Mouse (Mus musculus): ENCODE results near the gene Pax5. TPM values are rescaled to one million over a fixed set of nuclear protein-coding genes. Genes with fewer than 3 reads are reported as not detected.
A peak's percentile ranks its signal among the peaks of the same experiment; 100 is the strongest.
"Not testable (repeated sequence)": the region's sequence is repeated elsewhere in the genome, so short reads cannot be mapped to it uniquely, and the experiment has no call there.

Gene Pax5
- total RNA-seq (2021) (1 to 10 TPM in 1 of 2 experiments, under 1 TPM in 1; 0.68 to 1.5 TPM), polyA plus RNA-seq (2012; rRNA removed) (0.67 and 1.1 TPM in 2 replicates)
- long read RNA-seq, result 0 reads

DNA sequence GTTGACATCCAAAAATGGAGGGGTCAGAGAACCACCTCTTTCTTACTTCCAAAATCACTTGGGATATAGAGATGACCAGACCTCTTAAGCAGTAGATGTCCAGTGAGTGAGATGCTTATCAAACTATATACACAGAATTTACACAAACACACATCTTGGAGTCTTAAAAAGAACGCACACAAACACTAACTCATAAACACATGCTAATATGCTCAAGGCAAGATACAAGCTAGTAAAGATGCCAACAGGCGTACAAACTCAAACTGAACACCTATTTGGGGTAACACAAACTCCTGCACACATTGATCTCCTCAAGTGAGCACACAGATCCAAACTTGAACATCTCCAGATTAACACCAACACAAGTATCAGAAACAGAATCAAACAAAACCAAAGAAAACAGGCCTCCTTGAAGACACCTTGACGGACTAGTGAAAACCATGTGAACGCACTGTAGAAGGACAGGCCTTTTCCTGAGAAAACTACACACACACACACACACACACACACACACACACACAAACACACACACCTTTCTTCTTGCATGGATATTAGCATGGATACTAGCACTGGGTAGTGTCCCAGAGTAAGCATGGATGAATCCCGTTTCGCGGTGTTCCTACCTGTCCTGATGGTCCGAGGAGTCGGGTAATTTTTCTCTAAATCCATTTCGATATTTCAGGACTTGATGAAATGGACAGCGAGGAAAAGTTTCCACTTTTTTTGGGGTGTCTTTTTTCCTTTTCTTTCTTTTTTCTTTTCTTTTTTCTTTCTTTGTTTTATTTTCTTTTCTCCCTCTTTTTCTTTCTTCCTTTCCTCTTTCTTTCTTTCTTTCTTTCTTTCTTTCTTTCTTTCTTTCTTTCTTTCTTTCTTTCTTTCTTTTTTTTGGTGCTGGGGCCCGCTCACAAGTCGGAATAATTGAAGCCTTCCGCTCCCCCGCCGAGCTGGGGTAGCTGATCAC, at the start of gene Pax5:
TSS of gene Pax5 (minus strand) at position 748 of the 961 bp plus-strand sequence.
- no peaks in the 10 kb centered on the region for H3K4me1 ChIP-seq (ENCODE audit: control insufficient read depth, insufficient read depth, low read length)
- DNase-seq, result no peak
- no peak within 1 kb of the TSS for H3K9ac ChIP-seq (ENCODE audit: low read depth, low read length)
- no peaks in the 10 kb centered on the region for H3K79me2 ChIP-seq (replicated peaks; ENCODE audit: control insufficient read depth, insufficient read depth, low read length)
- WGBS, result 38% methylated on average over 16 of the region's 16 CpGs
- no peak within 1 kb of the TSS for H3K4me3 ChIP-seq
- H3K27ac ChIP-seq, result no peak within 1 kb of the TSS
- intact Hi-C loops (cut with DNase I), result no loop called here
- TF ChIP-seq POLR2A (IDR thresholded peaks at IDR 0.05; ENCODE audit: insufficient read depth, low read depth, low read length) (no peak), CTCF (IDR thresholded peaks at IDR 0.05) (no peak)
- H3K36me3 ChIP-seq (ENCODE audit: control insufficient read depth, insufficient read depth, low read length), result no peaks in the 10 kb centered on the region
- H3K27me3 ChIP-seq (ENCODE audit: control insufficient read depth, insufficient read depth, low read length), result peaks cover 34% of the 10 kb centered on the region

DNA sequence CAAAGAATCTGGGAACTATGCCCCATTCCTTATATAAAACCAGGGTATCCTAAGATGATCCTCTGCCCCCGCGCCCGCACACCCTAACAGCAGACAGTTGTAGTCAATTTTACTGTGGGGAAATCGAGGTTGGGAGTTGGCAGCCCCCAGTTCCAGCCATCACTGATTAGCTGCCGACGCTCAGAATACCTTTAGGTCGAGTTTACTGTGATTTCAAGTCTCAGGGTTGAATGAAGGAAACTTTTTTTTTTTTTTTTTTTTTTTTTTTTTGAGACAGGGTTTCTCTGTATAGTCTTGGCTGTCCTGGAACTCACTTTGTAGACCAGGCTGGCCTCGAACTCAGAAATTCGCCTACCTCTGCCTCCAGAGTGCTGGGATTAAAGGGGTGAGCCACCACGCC, 46.8 kb upstream of the Pax5 start:
- DNase-seq; H3K27me3 ChIP-seq (ENCODE audit: control insufficient read depth, insufficient read depth, low read length); H3K79me2 ChIP-seq (replicated peaks; ENCODE audit: control insufficient read depth, insufficient read depth, low read length); H3K4me1 ChIP-seq (ENCODE audit: control insufficient read depth, insufficient read depth, low read length); intact Hi-C loops (cut with DNase I): not testable (repeated sequence)
- 7% methylated on average over 10 of the region's 10 CpGs for WGBS
- peak overlapping the region; percentile 69 for H3K4me3 ChIP-seq
- H3K36me3 ChIP-seq (ENCODE audit: control insufficient read depth, insufficient read depth, low read length), result peaks cover 10% of the 10 kb centered on the region
- H3K9ac ChIP-seq (ENCODE audit: low read depth, low read length), result peak overlapping the region; percentile 97
- H3K27ac ChIP-seq, result peak overlapping the region; percentile 91

DNA sequence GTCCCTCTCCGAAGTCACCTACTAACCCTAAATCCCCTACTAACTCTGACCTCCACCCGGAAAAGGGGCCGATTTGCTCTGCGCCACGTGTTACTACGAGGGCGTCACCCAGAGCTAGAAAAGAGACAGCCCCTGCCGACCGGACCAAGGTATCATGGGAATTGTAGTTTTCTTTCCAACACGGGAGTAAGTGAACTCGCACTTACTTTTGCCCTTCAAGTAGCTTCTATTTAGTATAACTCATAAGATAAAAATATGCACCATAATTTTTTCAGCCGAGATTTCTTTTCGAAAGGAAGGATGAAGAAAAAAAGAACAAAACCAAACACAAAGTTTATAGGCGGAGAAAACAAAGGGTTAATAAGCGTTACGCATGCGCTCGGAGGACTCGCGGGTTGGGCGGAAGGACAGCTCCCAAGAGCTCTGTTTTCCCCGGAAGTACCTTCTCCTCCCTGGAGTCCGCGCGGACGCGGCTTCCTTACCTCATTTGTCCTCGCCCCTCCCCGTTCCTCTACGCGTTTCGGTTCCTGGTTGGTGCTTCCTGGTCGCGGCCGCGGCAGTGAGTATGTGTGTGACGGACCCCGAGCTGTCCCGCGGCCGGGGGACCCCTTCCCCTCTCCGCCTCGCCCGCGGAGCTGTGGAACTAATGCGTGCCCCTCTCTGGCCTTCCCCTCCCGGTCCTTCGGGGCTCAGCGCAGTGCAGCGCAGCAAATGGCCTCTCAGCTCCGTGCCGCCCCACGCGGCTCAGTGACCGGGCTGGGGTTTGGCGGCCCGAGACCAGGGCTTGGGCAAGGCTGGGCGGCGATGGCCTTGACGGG, 46.1 kb upstream of the Pax5 start:
- Histone ChIP-seq H3K79me2 (replicated peaks; ENCODE audit: control insufficient read depth, insufficient read depth, low read length) (peaks cover 4% of the 10 kb centered on the region), H3K4me1 (ENCODE audit: control insufficient read depth, insufficient read depth, low read length) (peaks cover 1% of the 10 kb centered on the region), H3K36me3 (ENCODE audit: control insufficient read depth, insufficient read depth, low read length) (peaks cover 8% of the 10 kb centered on the region), H3K27me3 (ENCODE audit: control insufficient read depth, insufficient read depth, low read length) (no peaks in the 10 kb centered on the region), H3K27ac (peak overlapping the region; percentile 91), H3K9ac (ENCODE audit: low read depth, low read length) (peak overlapping the region; percentile 97), H3K4me3 (peak overlapping the region; percentile 69)
- TF ChIP-seq EP300 (IDR thresholded peaks at IDR 0.05; ENCODE audit: insufficient read depth, low read depth, low read length) (peak; percentile 80), CTCF (IDR thresholded peaks at IDR 0.05) (peak; percentile 27), POLR2A (IDR thresholded peaks at IDR 0.05; ENCODE audit: insufficient read depth, low read depth, low read length) (peak; percentile 92)
- WGBS, result under 1% methylated on average over 60 of the region's 60 CpGs
- peak; percentile 91 to 95 for DNase-seq
- intact Hi-C loops (cut with DNase I), result no loop called here

DNA sequence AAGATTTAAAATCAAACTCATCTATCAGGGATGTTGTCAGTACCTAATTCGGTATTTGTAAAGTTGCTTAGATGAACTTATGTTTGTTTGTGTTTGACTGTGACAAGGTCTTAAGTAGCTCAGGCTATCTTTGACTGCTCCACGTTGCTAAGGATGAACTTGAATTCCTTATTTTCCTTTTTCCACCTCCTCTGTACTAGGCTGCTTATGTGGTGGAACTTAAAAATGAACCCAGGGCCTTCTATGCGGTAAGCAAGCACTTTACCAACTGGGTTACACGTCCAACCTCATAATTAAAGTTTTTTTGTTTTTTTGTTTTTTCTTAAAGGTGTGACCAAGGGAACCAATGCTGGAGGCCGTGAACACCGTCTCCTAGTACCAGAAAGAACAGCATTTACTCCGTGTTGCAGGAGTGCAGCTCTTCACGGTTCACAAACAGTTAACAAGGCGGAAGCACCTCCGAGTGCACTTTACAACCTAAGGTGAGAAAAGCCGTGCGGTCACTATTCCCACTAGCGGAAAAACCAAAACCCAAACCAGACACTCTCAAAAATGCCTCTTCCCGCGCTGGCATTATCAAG, 45.4 kb upstream of the Pax5 start, which contains the start of gene Zcchc7:
TSS of gene Zcchc7 (plus strand) at position 325 of the 581 bp plus-strand sequence.
- intact Hi-C loops (cut with DNase I), result no loop called here

DNA sequence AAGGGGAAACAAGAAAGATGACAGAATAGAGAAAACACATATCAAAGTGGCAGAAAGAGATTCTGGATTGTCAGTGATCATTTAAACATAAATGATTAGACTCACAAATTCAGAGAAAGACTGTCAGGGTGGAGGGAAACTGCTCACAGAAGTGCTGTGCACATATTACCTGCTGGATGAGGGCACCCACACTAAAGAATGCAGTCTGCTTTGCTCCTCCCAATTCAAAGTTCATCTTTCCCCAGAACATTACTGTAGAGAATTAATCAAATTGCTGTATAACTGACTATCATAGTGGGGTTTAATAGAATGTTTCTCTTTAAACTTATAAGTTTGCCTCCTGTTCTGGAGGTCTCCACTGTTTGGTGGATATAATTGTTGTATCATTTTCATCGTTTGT, 30.2 kb upstream of the Pax5 start:
- no peak for DNase-seq
- intact Hi-C loops (cut with DNase I), result no loop called here
- Histone ChIP-seq H3K36me3 (ENCODE audit: control insufficient read depth, insufficient read depth, low read length) (no peaks in the 10 kb centered on the region), H3K4me3 (no peak overlapping the region), H3K79me2 (replicated peaks; ENCODE audit: control insufficient read depth, insufficient read depth, low read length) (no peaks in the 10 kb centered on the region), H3K27me3 (ENCODE audit: control insufficient read depth, insufficient read depth, low read length) (no peaks in the 10 kb centered on the region), H3K9ac (ENCODE audit: low read depth, low read length) (no peak overlapping the region), H3K27ac (no peak overlapping the region), H3K4me1 (ENCODE audit: control insufficient read depth, insufficient read depth, low read length) (no peaks in the 10 kb centered on the region)
- TF ChIP-seq EP300 (IDR thresholded peaks at IDR 0.05; ENCODE audit: insufficient read depth, low read depth, low read length) (no peak), CTCF (IDR thresholded peaks at IDR 0.05) (no peak), POLR2A (IDR thresholded peaks at IDR 0.05; ENCODE audit: insufficient read depth, low read depth, low read length) (no peak)
- 51% methylated on average over 1 of the region's 1 CpGs for WGBS

More for the DNA sequence above, 45.4 kb upstream of the Pax5 start, which contains the start of gene Zcchc7:
- H3K4me3 ChIP-seq, result peak within 1 kb of the TSS; percentile 69
- peak within 1 kb of the TSS; percentile 91 for H3K27ac ChIP-seq
- H3K9ac ChIP-seq (ENCODE audit: low read depth, low read length), result peak within 1 kb of the TSS; percentile 97
- peaks cover 8% of the 10 kb centered on the region for H3K36me3 ChIP-seq (ENCODE audit: control insufficient read depth, insufficient read depth, low read length)
- H3K4me1 ChIP-seq (ENCODE audit: control insufficient read depth, insufficient read depth, low read length), result peaks cover 1% of the 10 kb centered on the region
- no peaks in the 10 kb centered on the region for H3K27me3 ChIP-seq (ENCODE audit: control insufficient read depth, insufficient read depth, low read length)
- H3K79me2 ChIP-seq (replicated peaks; ENCODE audit: control insufficient read depth, insufficient read depth, low read length), result peaks cover 4% of the 10 kb centered on the region
- DNase-seq, result no peak
- TF ChIP-seq POLR2A (IDR thresholded peaks at IDR 0.05; ENCODE audit: insufficient read depth, low read depth, low read length) (no peak; the same call in 1 of the 2 replicates), EP300 (IDR thresholded peaks at IDR 0.05; ENCODE audit: insufficient read depth, low read depth, low read length) (no peak), CTCF (IDR thresholded peaks at IDR 0.05) (no peak)
- 6% methylated on average over 15 of the region's 15 CpGs for WGBS

Data from heart, adult 2 months (tissue).